Mouse (Mus musculus): ENCODE measurements around the gene Ssh1.

- TF ChIP-seq POLR2A (IDR thresholded peaks at IDR 0.05; ENCODE audit: low read depth, low read length) (no peak), CTCF (conservative IDR thresholded peaks at IDR 0.05 in 1 of 2, IDR thresholded peaks at IDR 0.05 in 1 of 2; ENCODE audit: low read depth in 2 of 2, low read length in 2 of 2) (no peak), GABPA (IDR thresholded peaks at IDR 0.05; ENCODE audit: insufficient replicate concordance, low read depth, low read length) (no peak), ETS1 (conservative IDR thresholded peaks at IDR 0.05; ENCODE audit: low read depth, low read length) (no peak), EP300 (IDR thresholded peaks at IDR 0.05; ENCODE audit: low read length) (no peak)
These were observed 47.7 kb upstream of the Ssh1 start for GRCm38 (mm10) chr5:114041327-114041930.

Measured in CH12.LX (cell line).